Mouse (Mus musculus) erythroblast, adult 5-6 weeks (primary cell): ENCODE results near the gene Npcd. TPM values are rescaled to one million over a fixed set of nuclear protein-coding genes. Genes with fewer than 3 reads are reported as not detected.

Experiments used
- ATAC-seq: replicated peaks from 2 replicates; pipeline ENCODE4 v1.8.0; 2016; ENCODE audit warnings: moderate number of reproducible peaks, mild to moderate bottlenecking, moderate TSS enrichment, inconsistent platforms; ENCODE audit not compliant: poor library complexity, low FRiP score, severe bottlenecking
- total RNA-seq, 2 experiments: library from RNA; stranded (forward) in 1 of 2; stranded (reverse) in 1 of 2; fragments of 150-400 nt in 1 of 2; fragments of 200-764, 138-1000 nt in 1 of 2; gene quantifications; 2 replicates each; pipeline versions ENCODE4 v1.2.3 to v1.2.4; 2015 to 2017; ENCODE audit warnings: low replicate concordance in 2 of 2

The Npcd gene
- total RNA-seq (2015; ENCODE audit: low replicate concordance), result not detected in 2 replicates
- total RNA-seq (2017; ENCODE audit: low replicate concordance), result 0.34 TPM in 1 of 2 replicates, not detected in the other

DNA sequence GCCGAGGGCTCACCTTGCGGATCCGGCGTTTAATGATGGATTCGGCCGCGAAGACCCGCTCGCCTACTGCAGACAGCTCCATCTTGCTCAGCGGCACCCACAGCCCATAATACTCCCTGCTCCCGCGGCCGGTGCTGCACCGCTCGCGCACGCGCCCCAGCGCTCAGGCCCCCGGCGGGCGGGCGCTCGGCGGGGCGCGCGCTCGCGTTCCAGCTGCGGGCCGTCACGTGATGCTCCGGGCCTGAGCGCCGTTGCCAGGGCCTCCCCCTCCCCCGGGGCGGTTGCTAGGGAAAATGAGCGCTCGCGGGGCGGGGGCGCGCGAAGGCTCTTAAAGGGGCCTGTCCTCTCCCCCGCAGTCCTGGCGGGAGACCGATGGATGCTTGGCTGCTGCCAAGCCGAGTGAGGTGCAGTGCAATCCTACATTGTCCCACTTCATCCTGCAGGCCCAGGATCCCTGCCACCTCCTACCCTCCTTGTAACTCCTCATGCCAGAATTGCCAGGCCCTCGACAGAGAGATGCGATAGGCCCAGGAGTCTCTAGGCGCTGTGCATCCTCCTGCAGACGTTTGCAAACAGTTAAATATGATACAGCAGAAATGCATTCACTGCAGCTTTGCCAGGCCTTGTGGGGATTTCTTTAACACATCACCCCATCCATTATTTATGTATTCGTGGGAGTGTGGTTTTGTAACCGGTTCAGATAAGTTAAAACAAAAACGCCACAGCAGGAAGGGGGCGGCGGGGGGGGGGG is at the start of gene Npcd, which contains the start of gene Cbx6:
Npcd (minus strand) TSS at position 108 of the 751 bp plus-strand sequence.
Cbx6 (minus strand) TSS at position 559 of the 751 bp plus-strand sequence.
- ATAC-seq, result peak; percentile 59

- peak; percentile 90 for ATAC-seq
Measured at GRCm38 (mm10) chr15:79883352-79883822, 49.4 kb upstream of the Npcd start.

DNA sequence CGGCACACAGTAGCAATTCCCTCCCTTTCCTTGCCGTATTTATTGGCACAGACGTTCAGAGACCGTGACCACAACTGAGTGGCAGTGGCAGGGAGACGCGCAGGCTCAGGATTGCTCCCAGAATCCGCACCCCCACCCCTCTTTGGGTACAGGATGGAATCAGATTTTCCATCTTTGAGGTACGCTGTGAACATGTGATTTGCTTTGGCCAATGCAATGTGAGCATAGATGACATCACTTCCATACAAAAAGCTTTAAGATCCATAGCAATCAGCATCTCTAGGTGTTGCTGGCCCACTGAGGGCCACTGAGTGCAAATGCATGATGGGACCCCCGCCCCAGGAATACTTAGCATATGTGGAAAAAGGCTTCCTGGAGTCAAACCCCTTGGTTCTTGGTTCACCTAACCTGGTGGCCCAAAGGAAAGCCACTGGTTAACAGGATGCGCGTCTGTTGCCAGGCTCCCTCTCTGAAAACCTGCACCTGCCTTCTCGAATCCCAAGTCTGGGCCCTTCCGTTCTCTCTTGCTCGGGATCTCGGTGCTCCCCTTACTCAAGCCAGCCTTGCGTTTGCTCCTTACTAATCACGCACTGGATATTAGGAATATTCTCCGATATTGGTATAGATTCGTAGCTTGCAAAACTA is 48.7 kb upstream of the Npcd start:
- no peak for ATAC-seq

- ATAC-seq, result no peak
Measured at GRCm38 (mm10) chr15:79880477-79880876, 46.4 kb upstream of the Npcd start.

- ATAC-seq, result no peak
Measured at GRCm38 (mm10) chr15:79879319-79879718, 45.3 kb upstream of the Npcd start.

DNA sequence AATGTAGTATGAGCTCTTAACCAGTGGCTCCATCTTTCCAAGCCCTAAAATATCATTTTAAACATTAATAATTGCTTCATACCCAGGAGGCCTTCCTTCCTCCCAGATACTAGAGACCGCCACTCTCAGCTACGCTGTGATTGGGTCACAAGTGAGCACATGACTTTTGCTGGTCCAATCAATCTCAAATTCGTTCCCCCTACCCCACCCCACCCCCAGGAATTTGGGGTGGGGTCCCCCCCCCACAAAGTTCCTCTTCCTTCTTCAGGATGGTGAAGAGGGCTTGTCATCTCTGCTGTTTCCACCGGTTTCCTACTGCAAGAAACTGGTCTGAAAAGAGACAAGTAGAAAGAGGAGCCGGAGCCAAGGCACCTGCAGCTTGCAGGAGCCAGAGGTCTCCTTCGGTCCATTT is 44.7 kb upstream of the Npcd start:
- ATAC-seq, result no peak

GRCm38 (mm10) chr15:79875261-79875995 is 41.4 kb upstream of the Npcd start:
- ATAC-seq, result no peak

GRCm38 (mm10) chr15:79873995-79874394 is 40.0 kb upstream of the Npcd start:
- ATAC-seq, result no peak

DNA sequence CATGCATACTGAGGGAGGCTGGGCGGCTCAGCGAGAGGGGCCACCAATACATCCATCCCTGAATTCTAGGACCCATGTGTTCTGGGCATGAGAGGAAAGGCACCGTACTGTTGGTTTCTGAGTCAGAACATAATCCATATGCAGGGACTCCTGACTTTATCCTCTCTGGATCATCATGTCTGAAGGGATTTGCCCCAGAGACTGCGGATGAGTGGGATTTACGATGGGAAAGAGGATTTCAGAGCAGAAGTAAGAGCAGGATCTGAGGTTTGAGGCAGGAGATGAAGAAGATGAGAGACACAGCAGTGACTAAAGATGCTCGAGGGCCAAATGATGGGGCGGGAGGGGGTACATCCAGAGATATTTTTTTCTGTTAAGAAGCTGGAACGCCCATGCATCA is 39.5 kb upstream of the Npcd start:
- ATAC-seq, result no peak

DNA sequence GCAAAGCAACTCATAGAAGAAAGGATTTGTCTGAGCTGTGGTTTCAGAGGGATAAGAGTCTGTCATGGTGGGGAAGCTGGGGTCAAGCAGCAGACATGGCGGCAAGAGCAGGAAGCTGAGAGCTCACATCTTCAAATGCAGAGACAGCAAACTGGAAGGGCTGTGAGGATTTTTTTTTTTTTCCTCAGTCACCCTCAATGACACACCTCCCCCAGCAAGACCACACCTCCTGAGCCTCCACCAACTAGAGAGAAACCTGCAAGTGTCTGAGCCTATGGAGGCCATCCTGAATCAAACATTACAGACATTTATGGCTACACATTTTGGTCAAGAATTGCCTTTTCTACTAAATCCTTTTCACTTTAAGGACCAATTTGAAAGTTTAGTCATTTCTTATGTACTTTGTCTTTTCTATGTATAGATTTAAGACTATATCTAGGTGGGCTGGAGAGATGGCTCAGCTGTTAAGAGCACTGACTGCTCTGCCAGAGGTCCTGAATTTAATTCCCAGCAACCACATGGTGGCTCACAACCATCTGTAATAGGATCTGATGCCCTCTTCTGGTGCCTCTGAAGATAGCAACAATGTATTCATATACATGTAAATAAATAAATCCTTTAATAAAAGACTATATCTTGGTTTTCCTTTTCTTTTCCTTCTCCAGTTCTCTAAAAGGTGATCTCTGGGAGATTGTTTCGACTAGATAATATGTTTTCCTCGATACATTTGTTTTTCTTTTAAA is 33.4 kb upstream of the Npcd start:
- no peak for ATAC-seq

DNA sequence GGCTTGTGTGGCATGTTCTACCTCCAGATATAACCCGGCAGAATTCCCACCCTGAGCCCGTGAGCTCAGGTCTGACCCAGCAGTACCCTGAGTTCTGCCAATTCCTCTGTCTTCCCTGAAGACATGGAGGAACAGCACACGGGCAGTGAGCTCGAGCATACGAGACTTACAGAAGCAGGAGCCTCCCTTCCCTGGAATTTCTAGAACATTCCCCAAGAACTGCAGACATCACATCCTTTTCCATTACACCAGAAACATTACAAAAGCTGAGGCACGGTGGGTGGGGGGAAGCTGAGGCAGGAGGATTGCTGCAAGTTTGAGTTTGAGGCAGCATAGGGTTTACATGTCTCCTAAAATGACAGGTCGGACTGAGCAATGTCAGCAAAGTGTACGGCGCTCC is 25.8 kb upstream of the Npcd start:
- no peak for ATAC-seq

DNA sequence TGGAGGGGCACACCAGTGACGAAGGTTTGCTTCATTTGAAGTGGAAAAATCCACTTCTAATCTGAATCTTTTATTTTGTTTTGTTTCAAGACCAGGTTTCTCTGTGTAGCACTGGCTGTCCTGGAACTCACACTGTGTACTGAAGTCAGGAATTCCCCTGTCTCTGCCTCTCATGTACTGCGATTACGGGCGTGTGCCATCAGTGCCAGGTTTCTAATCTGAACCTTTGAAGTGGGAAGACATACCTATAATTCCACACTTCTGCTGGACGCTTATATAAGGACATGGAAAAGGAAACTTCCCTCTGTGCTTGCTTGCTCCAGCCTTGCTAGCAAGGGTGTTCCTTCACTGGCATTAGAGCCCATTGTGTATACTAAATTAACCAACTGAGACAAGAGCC is 24.9 kb upstream of the Npcd start:
- no peak for ATAC-seq

DNA sequence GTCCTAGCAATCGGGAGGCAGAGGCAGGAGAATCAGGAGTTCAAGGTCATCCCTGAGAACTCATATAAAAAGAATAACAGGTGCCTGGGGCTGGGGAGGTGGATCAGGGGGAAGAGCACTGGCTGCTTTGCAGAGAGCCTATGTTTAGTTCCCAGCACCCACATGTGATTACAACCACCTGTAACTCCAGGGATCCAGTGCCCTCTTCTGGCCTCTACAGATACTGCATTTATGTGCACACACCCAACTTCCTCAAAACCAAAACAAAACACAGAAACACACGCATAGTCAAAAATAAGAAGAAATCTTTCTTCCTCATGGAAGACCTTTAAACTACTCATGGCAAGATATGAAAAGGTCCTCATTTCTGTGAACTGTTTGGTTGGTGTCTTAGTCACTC is 16.1 kb upstream of the Npcd start:
- no peak for ATAC-seq

- ATAC-seq, result no peak
Measured at GRCm38 (mm10) chr15:79847100-79847499, 13.1 kb upstream of the Npcd start.

- ATAC-seq, result no peak
Measured at GRCm38 (mm10) chr15:79845986-79846385, 11.9 kb upstream of the Npcd start.

DNA sequence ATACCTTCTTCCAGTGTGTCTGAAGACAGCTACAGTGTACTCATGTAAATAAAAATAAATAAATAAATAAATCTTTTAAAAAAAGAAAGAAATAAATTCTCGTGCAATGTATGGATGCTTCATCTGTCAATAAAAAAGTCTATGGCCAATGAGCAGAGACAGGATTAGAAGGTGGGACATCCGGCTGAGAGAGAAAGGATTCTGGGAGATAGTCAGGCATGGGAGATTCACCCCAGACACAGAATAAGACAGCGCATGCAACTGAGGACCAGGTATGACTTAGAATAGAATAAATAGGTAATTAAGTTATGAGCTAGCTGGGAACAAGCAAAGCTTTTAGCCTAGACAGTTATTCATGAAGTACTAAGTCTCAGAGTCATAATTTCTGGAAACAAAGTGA is 8.9 kb upstream of the Npcd start:
- ATAC-seq, result no peak

DNA sequence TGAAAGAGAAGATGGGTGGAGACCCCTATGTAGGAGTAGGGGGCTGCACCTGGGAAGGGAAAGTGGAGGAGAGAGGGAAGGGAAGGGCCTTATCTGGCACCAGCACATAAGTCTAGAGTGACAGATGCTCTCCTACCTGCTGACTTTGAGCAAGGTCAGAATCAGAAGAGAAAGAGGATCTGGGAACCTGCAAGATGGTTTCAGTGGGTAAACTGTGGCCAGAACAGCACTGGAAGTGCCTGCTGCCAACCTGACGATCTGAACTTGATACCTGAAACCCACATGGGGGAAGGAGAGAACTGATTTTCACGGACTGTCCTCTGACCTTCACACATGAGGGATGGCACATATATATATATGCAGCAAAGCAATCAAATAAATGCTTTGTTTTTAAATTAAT is 6.2 kb upstream of the Npcd start:
- no peak for ATAC-seq

GRCm38 (mm10) chr15:79834881-79835260 is 834 bp upstream of the Npcd start:
- ATAC-seq, result no peak

- ATAC-seq, result peak; percentile 13
Measured at GRCm38 (mm10) chr15:79833251-79834050, 586 bp downstream of the Npcd start.
